Mouse (Mus musculus) heart, adult 10 weeks (tissue): ENCODE data around the gene Eif2d. TPM values are rescaled to one million over a fixed set of nuclear protein-coding genes. Genes with fewer than 3 reads are reported as not detected.

Experiments used
- polyA plus RNA-seq: library from polyadenylated mRNA; stranded (reverse); fragments of 350-450 nt; fragmentation: Illumina TruSeq; extraction: RNeasy Lipid Tissue Mini Kit (QIAGEN cat#74804); gene quantifications from one replicate; pipeline ENCODE4 v1.2.3, GENCODE M21; 2014; ENCODE audit warnings: low read depth, low replicate concordance

Eif2d gene
- polyA plus RNA-seq = 33.0 TPM

DNA sequence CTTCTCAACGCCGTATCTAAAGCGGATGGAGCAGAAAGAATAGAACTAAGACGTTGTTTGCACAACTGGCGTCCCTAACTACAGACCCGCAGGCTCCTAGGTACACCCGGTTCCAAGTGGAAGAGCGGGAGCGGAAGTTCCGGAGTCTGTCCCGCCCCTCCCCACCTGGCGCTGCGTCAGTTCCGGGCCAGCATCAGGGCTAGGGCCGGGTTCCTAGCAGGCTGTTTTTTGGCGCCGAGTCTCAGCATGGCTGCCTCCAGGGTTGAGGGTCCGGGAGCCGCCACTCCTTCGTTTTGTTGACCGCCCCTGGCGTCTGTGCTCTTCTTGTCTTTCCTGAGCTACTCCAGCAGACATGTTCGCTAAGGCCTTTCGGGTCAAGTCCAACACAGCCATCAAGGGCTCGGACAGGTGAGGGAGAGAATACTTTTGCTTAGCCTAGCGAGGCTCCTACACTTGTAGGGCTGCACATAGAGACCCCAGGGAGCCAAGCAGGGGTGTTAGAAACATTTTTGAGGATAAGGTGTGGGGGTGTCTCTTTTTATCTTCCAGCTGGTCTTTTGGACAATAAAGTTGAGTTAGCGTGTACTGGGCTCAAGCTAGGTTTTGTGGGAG, at the start of gene Eif2d:
Gene Eif2d, plus strand, starts transcription at position 164 of the 612 bp plus-strand sequence.

DNA sequence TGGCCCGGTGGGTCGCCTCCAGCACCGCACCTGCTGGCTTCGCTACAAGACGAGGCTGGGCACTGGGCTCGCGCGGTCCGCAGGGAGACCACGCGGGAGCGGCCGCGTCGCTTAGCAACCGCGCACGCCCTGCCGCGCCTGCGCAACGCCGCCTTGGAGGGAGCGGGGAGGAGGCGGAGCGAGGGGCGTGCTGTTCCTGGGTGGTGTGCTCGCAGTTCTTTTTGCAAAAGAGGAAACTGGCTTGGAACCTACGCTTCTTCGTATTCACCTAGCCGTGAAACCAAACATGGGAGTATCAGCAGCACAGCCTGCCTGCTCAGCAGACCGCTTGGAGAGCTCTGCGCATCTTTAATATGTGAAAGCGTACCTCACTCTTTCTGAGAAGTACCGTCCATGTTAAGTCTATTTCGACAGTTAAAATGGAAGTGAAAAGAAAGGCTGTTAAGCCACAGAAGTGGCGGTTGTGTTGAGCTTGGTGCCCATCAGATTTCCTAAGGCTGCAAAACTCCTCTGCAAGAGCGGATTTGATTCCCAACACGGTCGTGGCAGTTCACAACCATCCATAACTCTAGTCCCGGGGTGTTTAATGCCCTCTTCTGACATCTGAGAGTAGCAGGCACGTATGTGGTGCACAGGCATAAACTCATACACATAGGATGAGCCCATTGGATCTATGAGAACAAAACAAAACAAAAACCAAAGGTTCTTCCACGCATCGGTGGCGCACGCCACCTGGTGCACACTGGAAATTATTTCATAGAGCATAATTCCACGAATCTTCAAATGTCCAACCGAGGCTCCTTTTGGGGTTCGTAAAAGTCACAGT, 14.6 kb upstream of the Eif2d start, which contains the start of gene Dyrk3:
Gene Dyrk3, minus strand, starts transcription at position 150 of the 826 bp plus-strand sequence.

Other genes with a start within 250 kb of the Eif2d start
- not detected for gene Il20, start 241.7 kb upstream of the Eif2d start, polyA plus RNA-seq
- gene Il19, start 213.1 kb upstream of the Eif2d start, polyA plus RNA-seq = not detected
- gene Il10, start 133.3 kb upstream of the Eif2d start, polyA plus RNA-seq = not detected
- 238 TPM for gene Mapkapk2, start 55.4 kb upstream of the Eif2d start, polyA plus RNA-seq
- gene Dyrk3, start 14.8 kb upstream of the Eif2d start, polyA plus RNA-seq = not detected
- gene Rassf5, start 92.1 kb downstream of the Eif2d start, polyA plus RNA-seq = 1.4 TPM
- 2.4 TPM for gene Ikbke, start 126.4 kb downstream of the Eif2d start, polyA plus RNA-seq